Mouse (Mus musculus): ENCODE results near the gene Nab2. TPM values are rescaled to one million over a fixed set of nuclear protein-coding genes. Genes with fewer than 3 reads are reported as not detected.

Nab2 gene
- polyA plus RNA-seq, 1 experiment from 2014 or later: 5.5 TPM

Other genes with a start within 250 kb of the Nab2 start
- gene Stac3, start 166.9 kb downstream of the Nab2 start, polyA plus RNA-seq (2014; fragmentation: Nextera tagmentation; extraction: Ambion mirVana): not detected in 2 replicates
- gene Ndufa4l2, start 153.6 kb downstream of the Nab2 start, polyA plus RNA-seq (2014; fragmentation: Nextera tagmentation; extraction: Ambion mirVana): 5.9 and 6.1 TPM in 2 replicates
- 112 and 123 TPM in 2 replicates for gene Shmt2, start 146.1 kb downstream of the Nab2 start, polyA plus RNA-seq (2014; fragmentation: Nextera tagmentation; extraction: Ambion mirVana)
- 37.6 and 40.4 TPM in 2 replicates for gene Nxph4, start 134.0 kb downstream of the Nab2 start, polyA plus RNA-seq (2014; fragmentation: Nextera tagmentation; extraction: Ambion mirVana)
- gene Lrp1, start 47.4 kb downstream of the Nab2 start, polyA plus RNA-seq (2014; fragmentation: Nextera tagmentation; extraction: Ambion mirVana): 71.2 and 75.0 TPM in 2 replicates
- gene Stat6, start 25.6 kb downstream of the Nab2 start, polyA plus RNA-seq (2014; fragmentation: Nextera tagmentation; extraction: Ambion mirVana): 6.8 and 7.8 TPM in 2 replicates
- gene Nemp1, start 1.7 kb downstream of the Nab2 start, polyA plus RNA-seq (2014; fragmentation: Nextera tagmentation; extraction: Ambion mirVana): 12.0 and 12.2 TPM in 2 replicates
- gene Myo1a, start 36.6 kb upstream of the Nab2 start, polyA plus RNA-seq (2014; fragmentation: Nextera tagmentation; extraction: Ambion mirVana): 0.40 and 0.51 TPM in 2 replicates
- gene Tac2, start 55.9 kb upstream of the Nab2 start, polyA plus RNA-seq (2014; fragmentation: Nextera tagmentation; extraction: Ambion mirVana): not detected in 2 replicates
- 7.3 and 7.6 TPM in 2 replicates for gene Zbtb39, start 71.0 kb upstream of the Nab2 start, polyA plus RNA-seq (2014; fragmentation: Nextera tagmentation; extraction: Ambion mirVana)
- 0.43 and 0.45 TPM in 2 replicates for gene Gpr182, start 83.2 kb upstream of the Nab2 start, polyA plus RNA-seq (2014; fragmentation: Nextera tagmentation; extraction: Ambion mirVana)
- not detected in 2 replicates for gene Rdh1, start 91.2 kb upstream of the Nab2 start, polyA plus RNA-seq (2014; fragmentation: Nextera tagmentation; extraction: Ambion mirVana)
- not detected in 2 replicates for gene Rdh16f1, start 91.2 kb upstream of the Nab2 start, polyA plus RNA-seq (2014; fragmentation: Nextera tagmentation; extraction: Ambion mirVana)
- gene Rdh9, start 107.8 kb upstream of the Nab2 start, polyA plus RNA-seq (2014; fragmentation: Nextera tagmentation; extraction: Ambion mirVana): 0.13 TPM in 1 of 2 replicates, not detected in the other
- gene Rdh16, start 132.6 kb upstream of the Nab2 start, polyA plus RNA-seq (2014; fragmentation: Nextera tagmentation; extraction: Ambion mirVana): not detected in 2 replicates
- gene Rdh19, start 181.4 kb upstream of the Nab2 start, polyA plus RNA-seq (2014; fragmentation: Nextera tagmentation; extraction: Ambion mirVana): not detected in 2 replicates
- gene Rdh16f2, start 197.9 kb upstream of the Nab2 start, polyA plus RNA-seq (2014; fragmentation: Nextera tagmentation; extraction: Ambion mirVana): not detected in 2 replicates
- gene Rdh7, start 220.2 kb upstream of the Nab2 start, polyA plus RNA-seq (2014; fragmentation: Nextera tagmentation; extraction: Ambion mirVana): not detected in 2 replicates
- gene Sdr9c7, start 229.9 kb upstream of the Nab2 start, polyA plus RNA-seq (2014; fragmentation: Nextera tagmentation; extraction: Ambion mirVana): not detected in 2 replicates